Mouse (Mus musculus): ENCODE results near the gene Taar5. TPM values are rescaled to one million over a fixed set of nuclear protein-coding genes. Genes with fewer than 3 reads are reported as not detected.

Gene Taar5
- polyA plus RNA-seq (2012; rRNA removed; ENCODE audit: low replicate concordance): not detected in 2 replicates

DNA sequence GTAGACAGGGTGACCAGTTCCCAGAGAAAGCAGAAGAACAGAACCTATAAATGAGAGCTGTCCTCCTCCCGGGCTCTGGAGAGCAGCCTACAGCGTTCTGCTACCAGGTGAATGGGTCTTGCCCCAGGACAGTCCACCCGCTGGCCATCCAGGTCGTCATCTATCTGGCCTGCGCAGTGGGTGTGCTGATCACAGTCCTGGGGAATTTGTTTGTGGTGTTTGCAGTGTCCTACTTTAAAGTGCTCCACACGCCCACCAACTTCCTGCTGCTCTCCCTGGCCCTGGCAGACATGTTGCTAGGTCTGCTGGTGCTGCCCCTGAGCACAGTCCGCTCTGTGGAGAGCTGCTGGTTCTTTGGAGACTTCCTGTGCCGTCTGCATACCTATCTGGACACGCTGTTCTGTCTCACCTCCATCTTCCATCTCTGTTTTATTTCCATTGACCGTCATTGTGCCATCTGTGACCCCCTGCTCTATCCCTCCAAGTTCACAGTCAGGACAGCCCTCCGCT, at the start of gene Taar5:
TSS of gene Taar5 (plus strand) at position 51 of the 510 bp plus-strand sequence.

DNA sequence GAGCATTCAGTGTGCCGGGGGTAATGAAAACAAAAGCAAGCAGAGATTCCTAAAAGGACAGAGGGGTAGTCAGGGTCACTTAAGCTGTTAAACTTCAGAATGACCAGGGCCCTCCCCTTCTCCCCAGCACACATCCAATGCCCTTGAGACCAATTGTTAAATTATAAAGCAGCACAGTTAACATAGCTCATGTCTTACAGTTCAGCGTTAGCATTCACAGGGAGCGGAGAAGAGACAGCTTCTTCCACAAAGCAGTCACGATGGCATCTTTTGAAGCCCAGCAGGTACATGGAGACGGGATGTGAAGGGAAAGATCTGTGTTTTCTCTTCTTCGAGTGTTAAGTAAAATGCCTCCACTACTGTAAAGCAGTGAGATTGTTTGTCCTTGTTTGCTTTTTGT, 32.2 kb upstream of the Taar5 start, which contains the start of gene Taar2:
TSS of gene Taar2 (plus strand) at position 261 of the 400 bp plus-strand sequence.

GRCm38 (mm10) chr10:23949508-23950005, 20.9 kb upstream of the Taar5 start, which contains the start of gene Taar3:
Taar3 (plus strand) TSS chr10:23949558.

DNA sequence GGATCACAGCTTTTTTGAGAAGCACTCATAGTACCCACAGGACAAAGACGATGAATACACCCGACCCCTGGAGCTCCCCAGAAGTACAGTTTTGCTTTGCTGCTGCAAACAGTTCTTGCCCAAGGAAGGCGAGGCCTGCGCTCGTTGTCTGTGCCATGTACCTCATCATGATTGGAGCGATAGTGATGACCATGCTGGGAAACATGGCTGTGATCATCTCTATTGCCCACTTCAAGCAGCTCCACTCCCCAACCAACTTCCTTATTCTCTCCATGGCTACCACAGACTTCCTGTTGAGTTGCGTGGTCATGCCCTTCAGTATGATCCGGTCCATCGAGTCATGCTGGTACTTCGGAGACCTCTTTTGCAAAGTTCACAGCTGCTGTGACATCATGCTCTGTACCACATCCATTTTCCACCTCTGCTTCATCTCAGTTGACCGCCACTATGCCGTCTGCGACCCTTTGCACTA, 10.0 kb upstream of the Taar5 start, which contains the start of gene Taar4:
TSS of gene Taar4 (plus strand) at position 51 of the 472 bp plus-strand sequence.

GRCm38 (mm10) chr10:23985546-23985945, 15.0 kb downstream of the Taar5 start, which contains the start of gene Taar6:
Taar6 (minus strand) TSS chr10:23985646.

GRCm38 (mm10) chr10:23993381-23993780, 22.9 kb downstream of the Taar5 start, which contains the start of gene Taar7a:
Taar7a (minus strand) TSS chr10:23993481.

DNA sequence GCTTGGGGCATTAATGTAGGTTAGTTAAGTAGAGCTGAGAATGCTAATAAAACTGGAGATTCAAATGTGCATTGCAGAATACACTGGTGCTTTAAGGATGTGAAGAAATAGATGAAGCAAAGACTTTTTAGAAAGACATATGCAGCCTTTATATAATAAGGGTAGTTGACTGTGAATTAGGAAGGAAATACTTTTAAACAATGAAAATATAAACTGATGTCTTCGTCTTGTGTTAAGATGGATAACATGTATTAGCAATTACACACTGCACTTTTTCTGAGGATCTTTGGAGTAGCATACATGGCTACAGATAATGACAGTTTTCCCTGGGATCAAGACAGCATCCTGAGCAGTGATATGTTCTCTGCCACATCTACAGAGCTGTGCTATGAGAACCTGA, 29.1 kb downstream of the Taar5 start, which contains the start of gene Taar7b:
TSS of gene Taar7b (plus strand) at position 301 of the 400 bp plus-strand sequence.

Other genes starting within 250 kb of the Taar5 start
- gene Rps12, start 183.4 kb upstream of the Taar5 start, polyA plus RNA-seq (2012; rRNA removed; ENCODE audit: low replicate concordance): 993 and 1,173 TPM in 2 replicates
- gene Slc18b1, start 173.7 kb upstream of the Taar5 start, polyA plus RNA-seq (2012; rRNA removed; ENCODE audit: low replicate concordance): 11.7 and 18.5 TPM in 2 replicates
- 0.40 TPM in 1 of 2 replicates, not detected in the other for gene Vnn3, start 119.2 kb upstream of the Taar5 start, polyA plus RNA-seq (2012; rRNA removed; ENCODE audit: low replicate concordance)
- gene Vnn1, start 76.0 kb upstream of the Taar5 start, polyA plus RNA-seq (2012; rRNA removed; ENCODE audit: low replicate concordance): 5.2 and 38.5 TPM in 2 replicates
- not detected in 2 replicates for gene Taar1, start 50.4 kb upstream of the Taar5 start, polyA plus RNA-seq (2012; rRNA removed; ENCODE audit: low replicate concordance)
- not detected in 2 replicates for gene Taar2, start 32.1 kb upstream of the Taar5 start, polyA plus RNA-seq (2012; rRNA removed; ENCODE audit: low replicate concordance)
- not detected in 2 replicates for gene Taar3, start 21.1 kb upstream of the Taar5 start, polyA plus RNA-seq (2012; rRNA removed; ENCODE audit: low replicate concordance)
- not detected in 2 replicates for gene Taar4, start 10.2 kb upstream of the Taar5 start, polyA plus RNA-seq (2012; rRNA removed; ENCODE audit: low replicate concordance)
- gene Taar6, start 14.9 kb downstream of the Taar5 start, polyA plus RNA-seq (2012; rRNA removed; ENCODE audit: low replicate concordance): not detected in 2 replicates
- not detected in 2 replicates for gene Taar7a, start 22.8 kb downstream of the Taar5 start, polyA plus RNA-seq (2012; rRNA removed; ENCODE audit: low replicate concordance)
- not detected in 2 replicates for gene Taar7b, start 29.2 kb downstream of the Taar5 start, polyA plus RNA-seq (2012; rRNA removed; ENCODE audit: low replicate concordance)
- not detected in 2 replicates for gene Taar7d, start 56.5 kb downstream of the Taar5 start, polyA plus RNA-seq (2012; rRNA removed; ENCODE audit: low replicate concordance)
- not detected in 2 replicates for gene Taar7e, start 66.9 kb downstream of the Taar5 start, polyA plus RNA-seq (2012; rRNA removed; ENCODE audit: low replicate concordance)
- gene Taar7f, start 78.8 kb downstream of the Taar5 start, polyA plus RNA-seq (2012; rRNA removed; ENCODE audit: low replicate concordance): not detected in 2 replicates
- not detected in 2 replicates for gene Taar8a, start 105.8 kb downstream of the Taar5 start, polyA plus RNA-seq (2012; rRNA removed; ENCODE audit: low replicate concordance)
- gene Taar8b, start 121.6 kb downstream of the Taar5 start, polyA plus RNA-seq (2012; rRNA removed; ENCODE audit: low replicate concordance): 0.11 TPM in 1 of 2 replicates, not detected in the other
- 0.22 TPM in 1 of 2 replicates, not detected in the other for gene Taar8c, start 131.2 kb downstream of the Taar5 start, polyA plus RNA-seq (2012; rRNA removed; ENCODE audit: low replicate concordance)
- 0.09 TPM in 1 of 2 replicates, not detected in the other for gene Taar9, start 138.8 kb downstream of the Taar5 start, polyA plus RNA-seq (2012; rRNA removed; ENCODE audit: low replicate concordance)
- 33.6 and 42.2 TPM in 2 replicates for gene Stx7, start 178.6 kb downstream of the Taar5 start, polyA plus RNA-seq (2012; rRNA removed; ENCODE audit: low replicate concordance)

Measured in duodenum, adult 2 months (tissue).